Mouse (Mus musculus) liver, adult (tissue): Measurements from ENCODE around the gene Zc3h7b.

Experiments
- GATA4 ChIP-seq: IDR thresholded peaks from 2 replicates; pipeline ENCODE4 v1.6.1; 2014; ENCODE audit warnings: mild to moderate bottlenecking, low read length; ENCODE audit not compliant: insufficient replicate concordance

Zc3h7b gene

GRCm38 (mm10) chr15:81744992-81745600 is at the start of gene Zc3h7b, which contains the start of gene Rangap1:
Gene Zc3h7b, plus strand, starts transcription at chr15:81745057.
Gene Rangap1, minus strand, starts transcription at chr15:81745530.
- TF ChIP-seq GATA4: no peak

DNA sequence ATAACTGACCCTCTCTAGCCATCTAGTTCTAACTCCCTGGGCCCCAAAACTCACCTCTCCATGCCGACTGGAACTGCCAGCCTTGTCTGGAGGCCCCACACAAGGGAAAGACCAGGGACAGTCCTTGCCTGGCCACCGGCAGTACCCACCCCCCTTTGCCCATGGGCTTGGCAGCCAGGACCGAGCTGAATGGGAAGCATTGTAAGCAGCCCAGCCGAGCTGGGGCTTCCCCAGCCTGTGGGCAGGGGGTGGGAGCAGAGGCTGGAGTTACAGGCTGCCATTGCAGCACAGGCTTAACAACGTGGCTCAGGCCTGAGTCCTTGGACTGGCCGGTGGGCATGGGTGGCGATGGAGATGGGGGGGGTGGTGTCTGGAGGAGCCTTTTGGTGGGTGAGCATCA is 47.7 kb upstream of the Zc3h7b start, which contains the start of gene Chadl:
TSS of gene Chadl (minus strand) at position 113 of the 400 bp plus-strand sequence.
- no peak for TF ChIP-seq GATA4

DNA sequence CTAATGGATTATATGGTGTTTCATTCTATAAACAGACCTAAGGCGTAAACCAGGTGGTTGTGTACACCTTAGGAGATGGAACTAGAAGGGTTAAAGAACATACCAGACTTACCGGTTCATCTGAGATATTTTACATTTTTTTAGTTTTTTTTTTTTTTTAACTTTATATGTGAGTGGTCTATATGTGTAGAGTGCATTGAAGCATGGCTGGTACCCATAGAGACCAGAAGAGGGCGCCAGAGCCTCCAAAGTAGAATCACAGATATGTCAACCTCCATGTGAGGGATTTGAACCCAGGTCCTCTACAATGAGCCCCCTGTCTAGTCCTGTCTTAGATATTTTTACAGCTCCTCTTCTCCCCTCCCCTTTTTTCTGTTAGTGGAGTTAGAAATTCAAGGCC is 47.0 kb upstream of the Zc3h7b start:
- no peak for TF ChIP-seq GATA4

DNA sequence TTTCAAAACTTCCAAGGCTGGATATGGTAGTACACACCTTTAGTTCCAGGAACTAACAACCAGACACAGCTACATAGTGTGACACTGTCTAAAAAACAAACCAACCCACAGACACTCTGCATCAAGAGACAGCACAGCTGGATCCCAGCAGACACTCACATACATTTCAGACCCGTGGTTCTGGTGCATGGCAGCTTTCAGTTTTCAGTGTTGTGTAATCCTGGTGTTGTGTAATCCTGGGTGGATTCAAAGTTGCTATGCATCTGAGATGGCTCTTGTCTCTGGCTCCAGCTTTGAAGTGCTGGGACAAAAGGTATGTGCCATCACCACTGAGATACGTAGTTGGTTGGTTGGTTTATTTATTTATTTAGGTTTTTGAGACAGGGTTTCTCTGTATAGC is 46.3 kb upstream of the Zc3h7b start:
- no peak for TF ChIP-seq GATA4

DNA sequence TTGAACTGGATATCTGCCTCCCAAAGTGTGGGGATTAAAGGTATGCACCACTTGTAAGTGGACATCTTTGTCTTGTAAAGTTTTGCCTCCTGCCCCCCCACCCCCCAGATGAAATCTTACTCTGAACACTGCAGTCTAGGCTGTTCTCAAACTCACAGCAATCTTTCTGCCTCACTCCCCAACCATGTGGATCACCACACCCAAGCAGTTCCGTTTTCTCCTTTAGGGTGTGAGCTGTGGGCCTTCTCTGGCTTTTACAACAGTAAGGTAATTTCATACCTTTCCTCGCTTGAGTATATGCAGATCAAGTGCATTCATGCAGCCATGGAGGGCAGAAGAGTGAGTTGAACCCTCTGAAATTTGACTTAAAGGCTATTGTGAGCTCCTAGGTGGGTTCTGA is 44.7 kb upstream of the Zc3h7b start:
- no peak for TF ChIP-seq GATA4

GRCm38 (mm10) chr15:81700601-81701000 is 44.3 kb upstream of the Zc3h7b start:
- TF ChIP-seq GATA4: no peak

GRCm38 (mm10) chr15:81702306-81703093 is 42.4 kb upstream of the Zc3h7b start:
- TF ChIP-seq GATA4: no peak

DNA sequence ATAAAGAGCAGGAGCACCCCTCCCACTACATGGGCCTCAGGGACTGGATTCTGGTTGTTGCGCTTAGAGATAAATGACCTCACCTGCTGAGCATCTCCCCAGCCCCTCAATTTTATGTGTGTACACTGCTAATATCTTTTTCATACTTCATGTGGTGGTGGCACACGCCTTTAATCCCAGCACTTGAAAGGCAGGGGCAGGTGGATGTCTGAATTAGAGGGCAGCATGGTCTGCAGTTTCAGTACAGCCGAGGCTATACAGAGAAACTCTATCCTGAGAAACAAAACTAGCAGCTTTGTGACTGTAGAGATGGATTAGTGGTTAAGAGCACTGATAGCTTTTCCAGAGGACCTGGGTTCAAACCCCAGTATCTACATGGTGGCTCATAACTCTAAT is 41.8 kb upstream of the Zc3h7b start:
- TF ChIP-seq GATA4: no peak

GRCm38 (mm10) chr15:81708991-81709390 is 35.9 kb upstream of the Zc3h7b start:
- no peak for TF ChIP-seq GATA4

GRCm38 (mm10) chr15:81709686-81710085 is 35.2 kb upstream of the Zc3h7b start:
- TF ChIP-seq GATA4: no peak

DNA sequence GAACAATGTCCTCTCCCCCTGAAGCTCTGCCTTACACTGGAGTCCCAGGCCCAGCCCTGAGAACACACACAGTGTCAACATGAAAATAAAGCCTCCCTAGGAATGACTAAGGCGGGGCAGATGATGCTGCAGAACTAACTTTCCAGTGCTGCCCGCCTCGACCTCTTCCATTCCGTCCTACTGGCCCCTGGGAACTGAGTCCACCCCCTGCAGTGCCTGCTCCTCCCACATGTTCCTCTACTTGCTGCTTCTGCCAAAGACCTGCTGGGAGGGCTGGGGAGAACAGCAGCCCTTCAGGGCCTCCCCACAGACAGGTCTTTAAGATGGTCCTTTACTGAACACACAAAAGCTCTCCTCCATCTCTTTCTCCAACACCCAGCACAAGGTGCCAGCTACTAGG is 34.1 kb upstream of the Zc3h7b start:
- TF ChIP-seq GATA4: no peak

DNA sequence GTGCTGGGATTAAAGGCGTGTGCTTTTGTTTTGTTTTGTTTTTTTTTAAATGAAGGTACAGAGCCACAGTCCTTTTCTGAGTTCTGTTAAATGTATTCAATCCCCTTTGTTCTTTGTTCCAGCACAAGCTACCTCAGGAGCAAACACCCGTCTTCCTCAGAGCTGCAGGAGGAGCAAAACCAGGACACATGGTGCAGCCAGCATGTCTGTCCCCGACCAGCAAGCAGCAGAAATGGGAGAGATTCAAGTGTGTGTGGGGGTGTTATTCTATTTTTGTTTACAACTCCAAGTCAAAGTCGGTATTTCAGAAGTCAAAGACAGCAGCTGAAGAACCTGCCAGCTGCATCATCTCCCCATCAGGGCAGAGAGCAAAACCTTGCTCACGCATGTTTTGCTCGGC is 31.1 kb upstream of the Zc3h7b start:
- no peak for TF ChIP-seq GATA4

GRCm38 (mm10) chr15:81718336-81719138 is 26.3 kb upstream of the Zc3h7b start:
- TF ChIP-seq GATA4: no peak

DNA sequence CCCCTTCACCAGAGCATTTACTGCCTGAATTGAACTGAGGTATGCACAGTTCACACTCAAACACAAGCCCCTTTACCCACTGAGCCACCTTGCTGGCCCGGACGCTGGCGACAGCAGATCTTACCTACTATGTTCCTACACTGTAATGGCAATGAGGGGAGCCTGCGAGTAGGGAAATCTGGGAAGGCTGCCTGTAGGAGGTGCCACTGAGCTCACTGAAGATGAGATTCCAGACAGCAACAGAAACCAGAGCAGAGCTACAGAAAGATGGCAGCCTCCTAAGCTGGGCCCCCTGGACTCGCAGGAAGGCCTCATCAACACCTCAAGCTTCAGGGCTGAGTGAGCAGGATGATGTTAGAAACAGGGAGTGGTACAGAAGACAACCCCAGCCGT is 25.7 kb upstream of the Zc3h7b start:
- no peak for TF ChIP-seq GATA4

DNA sequence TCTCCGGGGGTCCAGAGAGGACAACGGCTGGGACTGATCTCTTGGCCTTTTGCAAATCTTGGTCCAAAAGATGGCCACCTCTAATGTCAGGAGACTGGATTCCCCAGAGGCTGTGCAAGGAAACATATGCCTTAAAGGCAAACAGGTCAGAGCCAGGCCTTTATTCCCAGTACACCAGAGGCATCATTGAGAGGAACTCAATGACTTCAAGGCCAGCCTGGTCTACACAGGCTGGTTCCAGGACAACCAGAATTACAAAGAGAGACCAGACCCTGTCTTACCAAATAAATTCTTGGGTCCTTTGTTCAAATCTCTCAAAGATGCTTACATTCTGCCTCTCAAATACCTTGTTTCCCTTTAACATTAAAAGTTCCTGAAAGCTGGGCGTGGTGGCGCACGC is 22.5 kb upstream of the Zc3h7b start:
- no peak for TF ChIP-seq GATA4

DNA sequence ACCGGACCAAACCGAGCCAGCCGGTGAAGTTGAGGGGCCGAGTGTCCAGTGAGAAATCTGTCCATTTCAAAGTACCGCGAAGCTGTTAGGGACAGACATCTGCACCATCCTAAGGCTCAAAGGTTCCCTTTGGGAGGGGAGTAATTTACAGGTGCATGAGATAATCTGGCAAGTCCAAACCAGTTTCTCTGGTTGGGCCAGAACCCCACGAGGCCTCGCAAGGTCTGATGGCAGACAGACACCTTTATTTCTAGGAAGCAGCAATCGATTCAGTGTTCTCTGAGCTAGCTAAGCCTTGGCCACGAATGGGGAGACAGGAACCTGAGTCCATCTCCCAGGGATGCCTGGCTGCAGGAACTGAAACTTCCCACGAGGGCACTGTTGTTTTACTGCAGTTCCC is 21.2 kb upstream of the Zc3h7b start:
- TF ChIP-seq GATA4: no peak
